Mouse (Mus musculus) granulocyte monocyte progenitor cell, adult 5-6 weeks (primary cell): Measurements from ENCODE around the gene Efcab12. TPM values are rescaled to one million over a fixed set of nuclear protein-coding genes. Genes with fewer than 3 reads are reported as not detected.
"Not testable (repeated sequence)": the region's sequence is repeated elsewhere in the genome, so short reads cannot be mapped to it uniquely, and the experiment has no call there.

Experiments used
- ATAC-seq: replicated peaks from 2 replicates; pipeline ENCODE4 v1.8.0; 2016; ENCODE audit warnings: mild to moderate bottlenecking, moderate TSS enrichment, inconsistent platforms; ENCODE audit not compliant: poor library complexity, severe bottlenecking
- total RNA-seq, 2 experiments: library from RNA; stranded (forward) in 1 of 2; stranded (reverse) in 1 of 2; fragments of 200-712, 200-1000 nt in 1 of 2; fragments of >200 nt in 1 of 2; fragmentation: Nextera tagmentation in 1 of 2; gene quantifications; 2 replicates each; pipeline ENCODE4 v1.2.3; 2014 to 2017

Efcab12 gene
- total RNA-seq (2014; fragmentation: Nextera tagmentation) (not detected in 2 replicates), total RNA-seq (2017) (0.21 and 0.26 TPM in 2 replicates)

DNA sequence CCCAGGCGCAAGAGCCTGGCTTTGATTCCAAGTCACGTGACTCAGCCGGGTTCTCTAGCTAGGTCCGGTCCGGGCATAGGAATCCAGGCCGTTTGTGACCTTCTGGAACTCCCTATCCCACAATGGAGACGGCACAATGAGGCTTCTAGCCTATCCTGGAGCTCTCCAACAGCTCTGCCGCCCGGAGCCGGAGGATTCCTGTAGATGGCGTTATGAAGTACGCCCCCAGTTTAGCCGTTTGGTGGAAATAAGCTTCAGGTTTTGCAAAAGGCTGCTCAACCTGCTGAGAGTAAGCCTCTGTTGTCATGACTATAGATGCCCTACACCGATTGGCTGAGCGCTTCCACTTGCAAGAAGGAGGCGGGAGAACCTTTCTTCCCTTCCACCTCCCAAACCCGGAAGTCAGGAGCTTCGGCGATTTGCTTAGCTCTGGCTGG lies at the start of gene Efcab12:
TSS of gene Efcab12 (minus strand) at position 252 of the 437 bp plus-strand sequence.
- ATAC-seq: peak; percentile 98

DNA sequence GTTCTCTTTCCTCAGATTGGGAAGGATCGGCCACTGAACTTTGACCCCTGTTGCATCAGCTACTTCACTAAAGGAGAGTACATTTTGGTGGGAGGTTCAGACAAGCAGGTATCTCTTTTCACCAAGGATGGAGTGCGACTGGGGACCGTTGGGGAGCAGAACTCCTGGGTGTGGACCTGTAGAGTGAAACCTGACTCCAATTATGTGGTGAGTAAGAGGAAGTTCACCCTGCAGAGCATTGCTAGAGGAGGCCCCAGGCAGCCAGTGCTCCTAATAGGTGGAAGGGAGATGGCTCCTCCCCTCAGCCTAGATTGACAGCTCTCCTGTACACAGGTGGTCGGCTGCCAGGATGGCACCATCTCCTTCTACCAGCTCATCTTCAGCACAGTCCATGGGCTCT lies 48.7 kb upstream of the Efcab12 start:
- ATAC-seq: peak; percentile 80

DNA sequence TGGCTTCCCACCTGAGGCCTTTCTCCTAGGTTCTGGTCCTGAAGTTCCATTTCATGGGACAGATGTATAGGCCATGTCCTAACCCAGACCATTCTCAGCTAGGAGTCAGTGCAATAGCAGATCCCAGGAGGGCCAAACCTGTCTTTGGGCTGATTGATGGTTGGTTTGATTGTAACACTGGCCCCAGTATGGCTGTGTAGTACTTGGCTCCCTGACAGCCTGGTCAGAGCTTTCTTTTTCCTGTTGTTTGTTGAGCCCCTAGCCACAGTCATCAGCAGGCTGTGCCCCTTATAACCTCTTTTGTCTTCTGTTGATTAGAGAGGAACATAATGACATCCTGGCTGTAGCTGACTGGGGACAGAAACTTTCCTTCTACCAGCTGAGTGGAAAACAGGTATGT lies 45.8 kb upstream of the Efcab12 start:
- ATAC-seq: no peak

DNA sequence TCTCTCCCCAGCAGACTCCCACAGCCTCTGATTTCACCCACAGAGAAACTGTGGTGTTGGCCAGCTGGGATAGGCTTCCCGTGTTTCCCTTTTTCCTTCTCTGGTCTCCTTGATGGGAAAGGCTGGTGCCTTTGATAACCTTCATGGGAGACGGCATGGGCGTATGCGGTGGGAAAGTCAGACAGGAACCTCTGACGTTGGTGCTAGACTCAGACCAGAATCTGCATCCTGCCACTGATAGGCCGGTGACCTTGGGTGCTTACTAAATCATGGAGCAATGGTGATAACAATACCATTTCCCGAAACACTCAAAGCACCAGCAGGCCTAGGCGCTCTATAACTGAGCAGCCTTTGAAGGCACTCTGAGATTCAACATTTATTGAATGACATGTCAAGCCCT lies 42.5 kb upstream of the Efcab12 start:
- no peak for ATAC-seq

DNA sequence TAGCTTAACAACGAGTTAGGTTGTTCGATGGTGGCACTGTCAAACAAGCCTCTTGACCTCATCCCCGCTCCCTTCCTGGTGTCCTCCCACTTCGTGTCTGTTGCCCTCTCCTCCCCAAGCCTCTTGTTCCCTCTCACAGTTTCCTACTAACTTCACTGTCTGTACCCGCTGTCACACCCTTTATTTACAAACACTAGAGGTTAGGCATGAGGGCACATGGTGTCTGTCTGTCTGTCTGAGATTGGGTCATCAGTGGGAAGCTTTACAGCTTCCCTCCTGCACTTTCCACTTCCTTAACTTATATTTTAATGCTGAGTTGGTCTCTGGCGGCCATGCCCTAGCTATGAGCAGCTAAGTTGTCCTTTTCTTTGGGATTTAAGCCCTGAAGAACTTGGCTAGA lies 41.5 kb upstream of the Efcab12 start:
- ATAC-seq: peak; percentile 71

DNA sequence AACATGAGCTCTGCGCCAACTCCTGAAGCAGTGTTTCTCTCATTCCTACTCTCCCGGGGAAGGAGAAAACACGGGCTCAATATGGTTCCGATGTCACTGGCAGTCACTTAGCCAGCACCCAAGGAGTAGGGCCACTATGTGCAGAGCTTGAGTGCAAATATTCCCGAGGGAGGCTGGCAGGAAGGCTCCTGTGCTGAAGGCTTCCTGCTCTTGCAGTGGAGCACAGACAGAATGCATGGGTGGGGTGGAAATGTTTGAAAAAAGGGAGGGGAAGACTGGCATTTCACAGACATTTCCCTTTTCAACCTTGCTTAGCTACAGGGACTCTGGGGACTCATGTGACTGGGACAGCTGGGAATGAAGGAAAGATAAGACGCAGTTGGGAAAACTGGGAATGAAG lies 40.5 kb upstream of the Efcab12 start:
- no peak for ATAC-seq

DNA sequence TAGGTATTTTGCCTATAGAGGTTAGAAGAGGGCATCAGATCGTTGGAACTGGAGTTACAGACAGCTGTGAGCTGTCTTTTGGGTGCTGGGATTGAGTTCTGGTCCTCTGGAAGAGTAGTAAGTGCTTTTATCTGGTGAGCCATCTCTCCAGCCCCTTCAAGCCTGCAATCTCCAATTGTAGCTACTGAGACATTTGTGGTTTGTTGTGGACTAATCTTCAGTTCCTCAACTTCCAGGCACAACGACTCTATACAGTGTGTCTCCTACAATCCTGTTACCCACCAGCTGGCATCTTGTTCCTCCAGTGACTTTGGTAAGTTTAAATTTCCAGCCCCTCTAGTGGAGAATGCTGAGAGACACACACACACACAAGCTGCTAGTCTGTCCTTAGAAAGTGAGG lies 39.0 kb upstream of the Efcab12 start:
- ATAC-seq: peak; percentile 48; the same call in 1 of the 2 replicates

DNA sequence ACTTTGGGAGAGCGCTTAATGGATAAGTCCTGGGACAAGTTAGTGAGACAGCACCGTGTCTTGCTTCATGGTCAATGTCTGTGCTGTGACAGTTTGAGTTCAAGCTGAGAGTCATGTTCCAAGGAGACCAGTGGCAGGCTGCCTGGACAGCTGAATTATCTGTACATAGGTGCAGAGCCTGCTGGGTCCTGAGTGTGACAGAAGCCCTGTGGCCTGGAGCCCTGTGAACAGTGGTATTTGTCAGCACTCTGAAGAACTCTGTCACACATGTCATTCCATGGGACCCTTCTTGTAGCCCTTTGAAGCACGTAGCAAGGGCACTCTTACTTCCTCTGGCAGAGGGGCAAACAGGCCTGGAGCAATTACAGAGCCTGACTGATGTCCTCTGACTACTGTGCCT lies 33.1 kb upstream of the Efcab12 start:
- ATAC-seq: not testable (repeated sequence)

DNA sequence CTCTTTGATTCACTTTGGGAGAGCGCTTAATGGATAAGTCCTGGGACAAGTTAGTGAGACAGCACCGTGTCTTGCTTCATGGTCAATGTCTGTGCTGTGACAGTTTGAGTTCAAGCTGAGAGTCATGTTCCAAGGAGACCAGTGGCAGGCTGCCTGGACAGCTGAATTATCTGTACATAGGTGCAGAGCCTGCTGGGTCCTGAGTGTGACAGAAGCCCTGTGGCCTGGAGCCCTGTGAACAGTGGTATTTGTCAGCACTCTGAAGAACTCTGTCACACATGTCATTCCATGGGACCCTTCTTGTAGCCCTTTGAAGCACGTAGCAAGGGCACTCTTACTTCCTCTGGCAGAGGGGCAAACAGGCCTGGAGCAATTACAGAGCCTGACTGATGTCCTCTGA lies 28.9 kb upstream of the Efcab12 start:
- ATAC-seq: not testable (repeated sequence)

DNA sequence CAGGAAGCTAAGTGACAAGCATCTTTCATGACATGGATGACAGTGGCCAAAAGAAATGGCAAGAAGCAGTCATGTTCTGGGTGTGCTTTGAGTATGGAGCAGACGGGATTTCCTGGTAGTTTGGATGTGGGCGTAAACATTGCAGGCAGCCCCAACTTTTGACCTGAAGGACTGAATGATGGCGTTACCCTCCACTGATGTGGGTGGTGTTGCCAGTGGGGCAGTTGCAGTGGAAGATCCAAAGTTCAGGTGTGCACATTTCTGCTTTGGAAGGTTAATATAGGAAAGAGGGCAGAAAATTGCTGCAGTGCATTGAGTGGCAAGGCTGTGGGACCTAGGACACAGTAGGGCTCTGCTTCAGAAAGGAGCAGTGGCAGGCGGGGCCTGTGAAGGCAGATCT lies 27.0 kb upstream of the Efcab12 start:
- no peak for ATAC-seq

DNA sequence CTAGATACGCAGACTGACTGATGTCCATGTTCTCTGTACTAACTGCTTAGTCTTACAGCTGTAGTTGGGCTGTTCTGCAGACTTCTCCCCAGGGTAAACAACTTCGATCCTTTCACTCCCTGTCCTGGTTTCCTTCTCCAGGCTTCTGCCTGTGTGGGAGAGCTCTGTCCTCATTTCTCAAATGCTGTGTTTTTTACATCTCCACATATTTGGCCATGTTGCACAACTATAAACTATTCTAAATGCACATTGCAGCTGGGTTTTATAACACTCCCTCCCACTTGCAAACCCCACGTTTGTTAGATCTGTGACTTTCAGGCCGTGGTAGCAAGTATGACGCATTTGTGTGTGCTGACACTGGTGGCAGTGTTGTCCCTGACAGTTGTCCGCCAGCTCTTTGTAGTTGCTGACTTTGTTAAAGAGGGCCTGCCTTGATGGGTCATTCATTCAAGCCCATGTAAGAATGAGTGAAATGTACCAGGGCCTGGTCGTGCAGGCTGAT lies 25.2 kb upstream of the Efcab12 start:
- no peak for ATAC-seq

DNA sequence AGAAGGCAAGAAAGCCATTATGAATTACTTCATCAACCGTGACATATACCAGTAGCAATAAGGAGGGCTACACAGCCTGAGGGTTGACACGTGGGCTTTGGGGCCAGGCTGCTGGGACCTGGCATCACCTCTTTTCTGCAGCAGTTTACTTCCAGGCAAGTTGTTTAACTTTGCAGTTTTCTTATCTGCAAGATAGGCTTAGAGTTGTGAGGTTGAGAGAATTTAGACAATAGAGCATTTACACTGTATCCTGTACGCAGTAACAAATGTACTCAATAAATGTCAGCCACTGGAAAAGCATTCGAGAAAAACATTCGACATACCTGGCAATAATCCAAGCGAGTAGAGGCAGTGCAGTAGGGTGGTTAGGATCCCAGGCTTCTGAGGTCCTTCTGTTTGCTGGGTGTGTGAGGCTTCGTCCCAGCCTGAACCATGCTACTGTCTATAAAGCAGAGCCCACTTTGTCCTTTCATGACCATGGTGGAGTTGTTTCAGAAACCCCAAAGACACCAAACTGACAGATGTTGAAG lies 21.9 kb upstream of the Efcab12 start:
- ATAC-seq: no peak

DNA sequence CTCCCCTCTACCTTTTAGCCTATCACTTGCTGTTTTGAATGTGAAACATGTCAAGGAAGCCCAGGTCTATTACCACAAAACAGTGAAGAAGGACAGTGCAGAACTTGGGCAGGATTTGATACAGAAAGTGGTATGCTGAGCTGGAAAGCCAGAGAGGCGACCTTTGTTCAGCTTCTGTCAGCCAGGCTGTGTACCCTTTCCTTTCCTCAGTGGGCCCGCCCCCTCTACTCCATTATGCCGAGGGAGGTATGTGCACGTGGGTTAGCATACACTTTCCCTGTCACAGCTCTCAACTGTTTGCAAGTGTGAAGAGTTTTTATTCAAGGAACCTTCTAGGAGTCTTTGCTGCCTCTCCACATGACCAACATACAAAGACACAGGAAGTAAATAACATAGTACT lies 21.0 kb upstream of the Efcab12 start:
- ATAC-seq: no peak

DNA sequence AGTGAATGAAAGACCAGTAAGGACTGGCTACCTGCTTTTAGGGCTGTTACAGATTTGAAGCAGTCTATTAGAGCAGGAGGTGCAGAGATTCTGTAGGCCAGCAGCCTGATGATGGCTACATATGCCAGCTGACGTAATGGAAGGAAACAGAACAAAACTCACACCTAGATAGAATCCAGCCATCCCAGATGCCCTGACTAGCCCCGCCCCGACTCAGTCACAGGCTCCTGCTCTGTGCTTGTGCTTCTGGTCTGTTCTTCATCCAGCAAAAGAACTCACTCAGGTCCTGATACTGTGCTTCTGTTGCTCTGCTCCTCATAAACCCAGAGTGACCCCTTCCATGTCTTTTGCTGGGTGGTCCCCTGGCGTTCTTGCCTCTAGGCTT lies 18.1 kb upstream of the Efcab12 start:
- ATAC-seq: no peak

DNA sequence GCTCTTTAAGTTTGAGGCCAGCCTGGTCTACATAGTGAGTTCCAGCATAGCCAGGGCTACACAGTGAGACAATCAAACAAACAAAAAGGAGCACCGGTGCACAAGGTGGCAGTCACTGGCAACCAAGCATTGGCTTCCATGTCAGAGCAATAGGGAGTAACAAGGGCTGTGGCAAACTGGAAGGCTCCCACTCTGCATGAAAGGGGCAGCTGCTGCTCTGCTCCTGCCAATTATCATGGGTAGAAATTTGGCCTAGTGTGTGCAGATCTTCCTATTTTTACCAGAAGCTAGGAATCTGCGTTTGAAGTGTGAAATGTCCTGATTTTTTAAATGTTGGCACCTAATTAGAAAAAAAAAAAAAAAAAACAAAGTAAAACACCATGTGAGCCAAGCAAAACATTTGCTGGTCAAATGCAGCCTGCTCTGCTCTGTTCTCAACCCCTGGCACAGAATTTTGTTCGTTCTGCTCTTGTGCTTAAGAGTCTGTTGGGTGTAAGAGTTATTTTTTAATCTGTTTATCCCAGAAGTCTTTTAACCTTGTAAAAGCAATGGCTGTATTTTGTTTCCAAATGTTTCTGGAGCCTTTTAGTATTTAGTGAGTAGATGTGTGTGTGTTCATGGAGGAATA lies 17.6 kb upstream of the Efcab12 start:
- no peak for ATAC-seq

DNA sequence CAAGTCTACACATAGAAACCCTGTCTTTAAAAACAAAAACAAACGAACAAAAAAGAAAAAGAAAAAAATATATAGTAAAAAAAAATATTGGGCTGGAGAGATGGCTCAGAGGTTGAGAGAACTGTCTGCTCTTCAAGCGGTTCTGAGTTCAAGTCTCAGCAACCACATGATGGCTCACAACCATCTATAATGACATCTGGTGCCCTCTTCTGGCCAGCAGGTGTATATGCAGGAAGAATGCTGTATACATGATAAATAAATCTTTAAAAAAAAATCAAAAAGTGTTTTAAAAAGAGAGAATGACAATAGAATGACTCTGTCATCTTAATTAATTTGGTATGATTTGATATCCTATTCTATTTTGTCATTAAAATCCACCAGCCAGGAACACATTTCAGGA lies 16.2 kb upstream of the Efcab12 start:
- ATAC-seq: no peak

DNA sequence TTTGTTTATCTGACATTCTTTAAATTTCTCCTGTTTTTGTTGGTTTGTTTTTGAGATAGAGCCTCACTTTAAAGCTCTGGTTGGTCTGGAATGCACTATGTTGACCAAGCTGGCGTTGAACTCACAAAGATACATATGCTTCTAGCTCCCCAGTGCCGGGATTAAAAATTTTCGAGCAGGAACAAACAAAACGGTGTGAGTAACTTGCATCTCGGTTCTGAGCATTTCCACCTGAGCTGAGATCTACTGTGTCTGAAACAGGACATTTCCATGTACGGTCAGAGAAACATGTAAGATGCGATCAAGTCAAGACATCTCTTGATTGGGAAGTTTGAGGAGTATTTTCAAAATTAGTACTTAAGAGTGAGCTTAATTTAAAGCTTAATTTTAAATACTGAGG lies 15.8 kb upstream of the Efcab12 start:
- no peak for ATAC-seq

DNA sequence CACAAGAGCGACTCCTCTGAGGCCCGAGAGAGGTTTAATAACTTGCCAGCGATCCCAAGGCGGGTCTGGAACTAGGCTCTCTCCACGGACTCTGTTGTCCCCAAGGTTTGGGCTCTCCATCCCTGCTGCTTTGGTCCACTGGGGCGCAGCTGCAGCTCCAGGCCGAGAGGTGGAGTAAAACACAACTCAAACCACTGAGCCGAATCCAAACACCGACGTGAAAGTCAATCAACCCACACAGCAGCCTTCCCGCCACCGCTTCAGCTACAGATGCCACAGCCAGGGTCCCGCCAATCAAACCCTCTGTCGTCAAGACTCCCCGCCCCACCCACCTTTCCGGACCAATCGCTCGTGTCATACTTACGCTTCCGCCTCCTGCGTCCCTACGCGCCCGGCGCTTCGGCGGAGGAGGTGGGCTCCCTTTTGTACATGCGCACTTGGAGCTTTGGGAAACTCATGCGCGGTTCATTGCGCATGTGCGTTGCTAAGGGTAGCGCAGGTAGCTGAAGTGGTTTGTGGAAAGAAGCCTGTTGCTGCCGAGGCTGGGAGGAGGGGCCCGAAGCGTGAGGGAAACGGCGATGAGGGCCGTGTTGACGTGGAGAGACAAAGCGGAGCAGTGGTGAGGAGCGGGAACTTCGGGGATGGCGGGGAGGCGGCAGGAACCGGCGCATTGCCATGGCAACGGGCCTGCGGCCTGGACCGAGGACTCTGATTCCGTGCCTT lies 15.0 kb upstream of the Efcab12 start, which contains the start of the genes Mbd4 and Ift122:
TSS of gene Mbd4 (minus strand) at position 281 of the 723 bp plus-strand sequence.
TSS of gene Ift122 (plus strand) at position 380 of the 723 bp plus-strand sequence.
- ATAC-seq: peak; percentile 96

DNA sequence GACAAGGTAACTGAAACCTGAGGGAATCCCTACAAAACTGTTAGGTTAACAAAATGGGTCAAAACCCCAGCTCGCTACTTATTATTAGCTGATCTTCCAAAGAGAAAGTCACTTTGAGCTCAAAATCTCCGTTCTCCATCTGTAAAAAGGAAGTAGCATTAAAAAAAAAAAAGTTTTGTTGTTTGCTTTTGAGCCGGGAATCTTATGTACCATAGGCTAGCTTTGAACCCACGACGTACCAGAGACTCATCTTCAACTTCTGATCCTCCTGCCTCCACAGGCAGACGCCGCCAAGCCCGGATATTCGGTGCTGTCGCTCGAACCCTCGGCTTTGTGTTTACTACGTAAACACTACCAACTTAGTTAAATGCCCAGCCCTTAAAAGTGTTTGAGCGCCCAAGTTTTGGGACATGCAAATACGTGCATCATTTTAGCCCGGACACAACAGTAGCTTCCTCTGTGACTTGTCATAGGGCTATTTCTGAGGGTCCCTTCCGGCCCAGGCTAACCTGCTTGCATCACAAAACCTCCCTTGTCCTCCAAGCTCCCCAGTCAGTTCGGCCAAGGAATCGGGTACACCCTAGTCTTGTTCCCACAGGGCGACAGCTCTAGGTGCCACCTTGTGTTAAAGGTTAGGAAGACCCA lies 14.4 kb upstream of the Efcab12 start:
- ATAC-seq: peak; percentile 28

DNA sequence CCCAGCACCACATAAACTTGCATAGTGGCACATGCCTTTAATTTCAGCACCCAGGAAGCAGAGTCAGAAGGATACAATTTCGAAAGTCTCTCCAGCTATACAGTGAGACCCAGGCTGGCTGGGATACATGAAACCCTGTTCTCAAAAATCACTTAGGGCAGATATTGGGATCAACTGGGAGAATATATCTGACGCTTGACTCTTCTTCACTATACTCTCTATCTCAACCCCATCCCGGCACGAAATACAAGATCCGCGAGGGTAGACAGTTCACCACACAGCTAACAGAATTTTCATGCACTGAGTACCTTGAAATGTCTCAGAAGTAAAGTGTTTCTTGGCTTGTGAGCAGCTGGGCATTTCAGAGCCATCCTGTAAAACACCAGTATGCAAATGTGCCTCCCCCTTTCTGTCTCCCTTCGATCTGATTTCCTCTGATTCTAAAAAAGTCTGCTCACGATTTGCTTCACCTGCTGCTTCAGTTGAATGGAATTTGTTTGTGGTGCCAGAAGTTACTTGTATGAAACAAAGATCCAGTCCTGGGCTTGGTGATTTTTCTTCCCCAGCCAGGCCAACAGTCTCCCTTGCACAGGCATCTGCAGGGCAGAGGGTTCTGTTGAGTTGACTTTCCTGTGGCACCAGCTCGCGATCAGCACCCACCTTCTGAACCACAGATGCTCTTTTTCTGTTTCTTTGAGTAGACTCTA lies 10.5 kb upstream of the Efcab12 start:
- no peak for ATAC-seq
